Mouse (Mus musculus): Measurements from ENCODE around the gene Cd200r3.

Cd200r3 gene

DNA sequence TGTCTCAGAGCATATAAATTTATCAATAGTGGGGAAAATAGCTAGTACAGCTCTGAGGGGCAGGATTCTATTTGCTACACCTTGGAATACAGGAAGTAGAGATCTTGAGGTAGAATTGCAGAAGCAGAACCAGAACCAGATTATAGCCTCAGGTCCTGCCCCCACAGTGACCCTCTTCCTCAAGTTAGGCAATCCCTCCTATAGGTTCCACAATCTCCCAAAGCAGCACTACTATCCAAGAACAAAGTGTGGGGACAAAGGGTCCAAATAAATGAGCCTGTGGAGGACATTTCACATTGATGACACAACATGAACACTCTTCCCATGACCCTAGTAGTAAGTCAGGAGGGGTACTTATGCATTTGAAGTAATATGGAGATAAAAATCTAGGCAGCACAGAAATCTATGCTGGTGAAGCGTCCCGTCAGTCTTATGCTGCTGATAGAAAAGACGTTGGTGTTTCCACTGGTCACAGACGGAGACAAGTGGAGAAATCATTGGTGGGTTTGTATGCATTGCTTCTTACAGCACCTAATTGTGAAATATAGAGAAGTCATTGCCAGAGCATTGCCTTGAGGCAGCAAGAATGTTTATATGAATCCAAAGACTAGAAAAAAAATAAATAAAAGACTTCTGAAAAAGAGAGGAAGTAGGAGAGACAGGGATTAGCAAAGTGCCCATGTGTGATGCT lies 45.3 kb downstream of the Cd200r3 start:
- no peak for DNase-seq (ENCODE audit: low read depth)

DNA sequence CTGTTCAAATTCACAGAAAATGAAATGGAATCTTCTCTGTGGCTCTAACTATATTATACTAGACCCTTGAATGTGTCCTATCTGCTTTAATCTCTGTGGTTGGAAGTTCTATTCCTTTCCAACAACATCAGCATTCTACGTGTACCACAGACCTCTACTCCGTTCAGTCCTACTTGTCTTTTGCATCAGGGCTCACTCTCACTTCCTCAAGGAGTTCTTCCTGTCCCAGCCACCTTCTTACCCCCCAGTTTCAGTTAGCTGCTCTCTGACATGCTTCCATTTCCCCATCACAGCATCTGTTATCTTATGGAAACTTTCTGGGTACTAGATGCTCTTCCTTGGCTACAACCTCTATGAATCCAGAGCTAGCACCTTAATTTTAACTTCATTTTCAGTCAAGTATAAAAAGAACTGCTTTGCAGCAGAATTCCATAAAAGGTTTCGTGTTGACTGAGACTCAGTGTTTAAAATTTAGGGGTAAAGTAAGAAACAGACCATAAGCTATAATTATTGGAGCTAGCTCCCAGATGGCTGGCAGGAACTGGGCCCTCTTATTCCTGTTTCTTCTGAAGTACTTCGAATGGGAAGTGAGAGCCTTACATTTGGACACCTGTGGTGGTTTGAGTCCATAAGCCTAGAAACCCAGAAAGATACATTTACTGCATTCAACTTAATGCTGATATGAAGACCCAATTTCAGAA lies 50.0 kb downstream of the Cd200r3 start:
- DNase-seq (ENCODE audit: low read depth): no peak

- no peak for DNase-seq (ENCODE audit: low read depth)
Measured at GRCm38 (mm10) chr16:44994206-44994953, 50.9 kb downstream of the Cd200r3 start.

GRCm38 (mm10) chr16:44995111-44995510 lies 51.6 kb downstream of the Cd200r3 start:
- DNase-seq (ENCODE audit: low read depth): no peak

DNA sequence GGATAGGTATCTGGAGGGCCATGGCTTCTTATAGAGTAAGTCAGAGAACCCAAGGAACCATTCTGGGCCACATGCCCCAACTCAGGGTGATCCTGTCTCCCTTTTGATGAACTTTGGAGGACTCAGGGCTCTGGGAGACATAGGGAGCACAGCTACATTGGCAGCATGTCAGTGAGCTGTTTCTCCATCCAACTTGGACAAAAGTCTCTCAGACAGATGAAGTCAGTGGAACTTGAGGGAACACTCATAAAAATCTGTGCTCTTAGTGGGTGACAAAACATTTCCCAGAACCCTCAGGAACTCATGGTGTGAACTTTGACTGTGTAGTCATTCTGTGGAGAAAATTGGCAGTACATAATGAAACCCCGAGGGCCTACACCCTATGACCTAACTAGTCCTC lies 53.2 kb downstream of the Cd200r3 start:
- DNase-seq (ENCODE audit: low read depth): no peak

DNA sequence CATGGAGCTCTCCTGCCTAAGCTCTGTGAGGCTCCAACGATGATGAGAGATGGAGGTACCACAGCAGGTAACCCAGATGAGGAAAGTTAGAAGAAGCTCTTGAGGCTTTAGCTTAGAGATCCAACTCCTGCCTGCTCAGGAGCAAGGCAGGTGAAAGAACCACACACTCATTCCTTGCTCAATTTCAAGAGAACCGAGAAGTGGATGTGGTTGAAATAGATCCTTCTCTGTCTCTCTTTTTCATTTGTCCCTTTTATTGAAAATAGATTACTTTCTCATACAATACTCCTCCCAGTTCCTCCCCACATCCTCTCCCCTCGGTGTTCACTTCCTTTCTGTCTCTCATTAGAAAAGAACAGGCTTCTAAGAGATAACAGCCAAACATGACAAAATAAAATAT lies 56.1 kb downstream of the Cd200r3 start:
- no peak for DNase-seq (ENCODE audit: low read depth)

DNA sequence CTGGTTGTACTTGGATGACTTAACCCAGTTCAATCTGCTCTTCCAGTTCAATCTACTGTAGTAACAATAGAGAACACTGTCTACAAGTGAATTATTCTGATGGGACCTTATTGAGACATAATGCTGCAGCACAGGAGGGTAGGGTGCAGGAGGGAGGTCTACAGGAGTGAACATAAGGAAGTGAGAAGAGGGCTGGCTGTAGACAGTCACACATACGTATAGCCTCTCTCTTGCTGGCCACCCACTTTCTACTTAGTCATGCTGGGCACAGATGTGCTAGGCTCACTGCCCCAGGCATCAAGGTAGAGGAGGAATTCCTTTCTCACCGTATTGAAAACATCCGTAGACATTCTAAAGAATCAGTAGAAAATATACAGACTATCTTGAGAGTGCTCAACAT lies 61.0 kb downstream of the Cd200r3 start:
- no peak for DNase-seq (ENCODE audit: low read depth)

DNA sequence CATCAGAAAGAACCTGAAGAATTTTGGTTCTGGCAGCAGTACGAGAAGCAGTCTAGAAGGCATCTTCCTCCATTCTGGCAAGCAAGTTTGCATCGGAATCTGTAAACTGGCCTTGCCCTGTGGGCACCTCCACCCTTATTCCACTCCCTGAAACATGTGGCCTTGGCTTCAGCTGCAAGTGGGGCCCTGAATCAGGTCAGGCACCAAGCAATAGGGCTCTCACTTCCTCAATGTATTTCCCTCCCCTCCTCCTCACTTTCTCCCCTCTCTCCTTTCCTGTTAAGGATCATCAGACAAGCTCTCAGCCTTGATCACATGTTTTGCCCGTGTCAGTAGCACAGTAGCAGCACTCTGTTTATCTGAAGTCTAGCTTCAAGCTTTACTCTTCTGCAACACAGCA lies 61.8 kb downstream of the Cd200r3 start:
- DNase-seq (ENCODE audit: low read depth): no peak

- peak; percentile 46 for DNase-seq (ENCODE audit: low read depth)
Measured at GRCm38 (mm10) chr16:45006971-45007370, 63.5 kb downstream of the Cd200r3 start.

DNA sequence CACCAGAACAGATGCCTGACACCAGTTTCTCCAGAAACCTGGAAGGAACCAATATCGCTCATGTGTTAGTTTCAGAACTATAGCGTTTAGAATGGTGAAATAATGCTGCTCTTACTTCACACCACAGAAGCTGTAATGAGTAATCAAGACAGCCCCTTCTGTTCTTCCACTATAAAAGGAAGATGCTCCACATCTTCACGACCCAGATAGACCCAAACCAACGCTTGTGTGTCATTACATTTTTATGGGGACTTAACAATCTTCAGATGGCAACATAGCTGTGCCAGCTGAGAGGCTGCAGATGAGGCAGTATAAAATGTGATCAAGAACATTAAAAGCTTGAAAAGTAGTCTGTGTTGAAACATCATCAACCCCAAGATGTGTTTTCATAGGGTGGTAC lies 64.3 kb downstream of the Cd200r3 start:
- no peak for DNase-seq (ENCODE audit: low read depth)

DNA sequence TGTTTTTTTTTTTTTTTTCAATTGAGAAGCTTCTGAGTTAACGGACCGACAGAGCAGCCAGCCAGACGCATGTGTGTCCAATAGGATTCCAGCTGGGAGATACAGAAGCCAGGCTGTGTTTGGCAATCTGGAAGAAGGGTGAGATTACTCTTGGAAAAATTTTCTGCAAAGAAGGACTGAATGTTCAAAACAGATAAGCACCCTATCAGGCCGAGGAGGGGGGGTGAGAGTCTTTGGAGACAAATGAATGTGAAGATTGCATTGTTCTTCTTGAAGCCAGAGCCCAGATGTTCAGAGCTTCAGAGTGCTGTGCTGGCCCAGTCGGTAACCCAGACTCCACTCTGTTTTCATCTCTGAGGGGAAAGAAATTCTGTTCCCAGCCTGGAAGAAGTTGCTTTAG lies 66.2 kb downstream of the Cd200r3 start:
- DNase-seq (ENCODE audit: low read depth): no peak

DNA sequence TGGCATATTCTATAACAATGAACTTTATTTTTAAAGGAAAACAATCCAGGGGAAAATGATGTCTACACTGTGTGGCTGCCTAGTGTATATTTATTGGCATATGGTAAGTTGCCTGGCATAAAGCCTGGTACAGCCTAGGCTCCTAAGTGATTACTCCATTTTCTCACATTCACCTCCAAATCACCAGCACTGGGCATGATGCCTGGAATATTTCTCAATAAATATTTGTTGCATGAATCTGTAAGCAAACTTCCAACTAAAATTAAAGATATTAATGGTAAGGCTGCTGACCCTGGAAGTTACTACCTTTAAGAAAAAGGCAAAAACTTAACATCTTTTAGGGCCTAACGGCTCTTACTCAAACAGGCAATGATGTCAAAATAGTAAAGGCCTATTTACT lies 72.1 kb downstream of the Cd200r3 start:
- DNase-seq (ENCODE audit: low read depth): peak; percentile 90

DNA sequence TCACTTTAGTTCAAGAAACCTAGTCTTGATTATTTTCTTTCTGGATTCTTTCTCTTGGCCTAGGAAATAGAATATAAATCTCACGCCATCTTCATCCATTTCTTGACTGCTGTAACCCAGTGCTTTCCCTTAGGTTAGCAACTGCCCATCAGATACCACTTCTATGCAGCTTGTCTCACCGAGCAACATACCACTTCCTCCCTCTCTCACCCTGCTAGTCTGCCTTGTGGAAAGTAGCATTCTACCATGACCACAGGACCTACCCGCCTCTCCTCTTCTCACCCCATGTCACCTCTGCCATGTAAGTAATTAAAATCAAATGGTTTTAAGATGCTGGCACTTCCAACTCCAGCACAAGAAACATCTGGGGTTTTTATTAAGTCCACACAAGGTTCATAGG lies 73.0 kb downstream of the Cd200r3 start:
- no peak for DNase-seq (ENCODE audit: low read depth)

DNA sequence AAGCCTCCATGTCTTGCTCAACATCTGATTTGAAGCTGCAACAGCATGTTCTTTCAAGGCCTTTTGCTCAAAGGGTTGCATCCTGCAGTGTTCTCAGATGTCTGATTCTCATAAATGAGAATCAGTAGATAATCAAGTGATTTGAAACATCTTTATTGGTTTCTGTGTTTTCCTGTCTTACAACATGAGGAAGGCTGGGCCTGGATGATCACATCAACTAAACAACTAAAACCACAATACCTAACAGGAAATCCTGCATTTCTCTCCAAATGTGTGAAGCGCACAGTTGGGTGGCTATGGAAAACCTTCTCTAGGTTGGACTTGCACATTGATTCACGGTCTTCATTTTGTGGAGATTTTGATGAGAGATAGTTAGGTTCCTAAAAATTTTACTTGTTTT lies 75.4 kb downstream of the Cd200r3 start:
- DNase-seq (ENCODE audit: low read depth): no peak

DNA sequence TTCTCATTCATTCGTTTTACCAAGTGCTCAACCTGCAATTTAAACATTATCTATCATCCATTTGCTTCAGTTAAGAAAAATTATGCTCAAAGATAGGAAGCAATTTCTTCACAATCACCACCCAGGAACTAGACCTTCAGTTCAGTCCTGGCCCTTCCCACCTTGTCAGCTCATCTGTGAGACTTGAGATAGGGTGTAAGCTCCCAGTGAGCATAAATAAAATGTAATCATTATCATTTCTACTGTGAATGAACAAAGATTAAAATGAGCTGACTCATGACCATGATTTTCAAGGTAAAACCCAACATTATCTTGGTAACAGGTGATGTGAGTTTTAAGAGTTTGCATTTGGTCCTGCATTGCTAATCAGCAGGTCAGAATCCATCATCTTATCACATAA lies 76.6 kb downstream of the Cd200r3 start:
- no peak for DNase-seq (ENCODE audit: low read depth)

DNA sequence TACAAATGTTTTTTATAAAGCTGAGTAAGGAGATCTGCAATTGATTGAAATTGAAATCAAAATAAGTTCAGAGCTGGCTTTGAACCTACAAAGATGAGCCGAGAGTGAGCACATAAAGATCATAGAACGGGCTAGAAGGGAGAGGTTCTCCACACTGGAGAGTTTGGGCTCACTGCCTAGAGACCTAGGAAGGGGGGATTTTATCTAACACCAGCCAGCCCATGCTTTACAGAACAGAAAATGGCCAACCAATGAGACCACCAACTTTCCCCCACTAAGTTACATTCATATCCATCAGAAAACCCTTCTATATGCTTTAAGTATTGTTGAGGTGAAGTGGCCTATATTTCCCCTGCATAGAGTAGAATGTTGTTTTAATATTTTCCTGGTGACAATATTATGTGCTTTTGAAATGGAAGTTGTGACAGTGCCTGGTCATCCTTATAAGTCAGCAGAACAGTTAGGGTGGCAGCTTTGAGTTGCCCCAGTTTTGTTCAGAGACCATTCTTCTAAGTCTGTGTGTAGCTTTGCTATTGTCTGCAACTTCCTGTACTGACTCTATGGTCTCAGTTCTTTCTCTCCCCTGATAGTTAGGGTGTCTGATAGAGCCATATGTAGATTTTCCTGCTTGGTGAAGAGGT lies 77.3 kb downstream of the Cd200r3 start:
- DNase-seq (ENCODE audit: low read depth): no peak

- no peak for DNase-seq (ENCODE audit: low read depth)
Measured at GRCm38 (mm10) chr16:45021443-45021842, 78.0 kb downstream of the Cd200r3 start.

- no peak for DNase-seq (ENCODE audit: low read depth)
Measured at GRCm38 (mm10) chr16:45023904-45024303, 80.4 kb downstream of the Cd200r3 start.

DNA sequence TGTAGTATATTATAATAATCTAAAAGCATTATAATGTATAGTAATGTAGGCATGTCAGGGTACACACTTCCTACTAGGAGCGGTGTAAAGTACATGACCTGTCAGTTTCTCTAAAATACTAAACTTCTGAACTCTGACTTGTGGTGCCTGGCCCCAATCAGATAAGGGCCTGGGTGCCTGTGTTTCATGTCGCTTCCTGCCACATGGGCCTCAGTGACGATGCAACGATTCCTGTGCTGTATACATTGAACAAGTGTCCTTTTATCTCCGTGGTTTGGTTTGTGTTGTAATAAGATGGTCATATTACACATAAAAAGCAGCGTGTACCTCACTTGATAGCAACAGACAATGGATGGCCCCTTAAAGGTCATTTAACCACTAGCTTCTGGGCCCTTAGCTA lies 81.8 kb downstream of the Cd200r3 start:
- DNase-seq (ENCODE audit: low read depth): no peak

- no peak for DNase-seq (ENCODE audit: low read depth)
Measured at GRCm38 (mm10) chr16:45029080-45029479, 85.6 kb downstream of the Cd200r3 start.

DNA sequence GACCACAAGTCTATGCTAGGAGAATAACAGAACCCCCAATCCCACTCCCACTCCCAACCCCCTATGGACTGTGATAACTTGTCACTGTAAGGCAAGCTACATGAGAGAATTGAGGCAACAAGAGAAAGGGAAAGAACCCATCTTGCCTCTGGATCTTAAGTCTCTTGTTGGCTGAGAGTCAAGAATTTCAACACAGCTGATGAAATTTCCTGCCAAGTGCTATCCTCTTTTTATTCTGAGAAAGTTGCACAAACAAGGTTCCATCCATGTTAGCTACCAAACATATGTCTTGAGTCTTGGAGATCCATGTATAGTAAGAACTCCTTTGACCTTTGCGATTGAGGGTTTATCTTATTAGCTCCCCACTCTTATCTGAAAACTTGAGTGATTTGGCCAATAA lies 86.0 kb downstream of the Cd200r3 start:
- no peak for DNase-seq (ENCODE audit: low read depth)

DNA sequence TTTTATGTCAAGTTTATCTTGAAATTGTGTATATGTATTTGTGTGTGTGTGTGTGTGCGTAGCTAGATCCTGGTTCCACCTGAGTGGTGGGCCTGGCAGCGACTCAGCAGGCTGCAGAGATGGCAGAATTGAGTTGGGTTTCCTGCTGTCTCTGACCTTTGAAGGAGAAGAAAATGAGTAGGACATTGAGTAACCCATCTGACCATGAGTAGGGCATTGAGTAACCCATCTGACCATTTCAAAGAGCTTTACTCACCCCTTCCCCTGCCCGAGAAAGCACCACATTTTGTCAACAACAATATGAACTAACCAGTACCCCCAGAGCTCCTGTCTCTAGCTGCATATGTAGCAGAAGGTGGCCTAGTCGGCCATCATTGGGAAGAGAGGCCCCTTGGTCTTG lies 86.6 kb downstream of the Cd200r3 start:
- no peak for DNase-seq (ENCODE audit: low read depth)

- peak; percentile 59 for DNase-seq (ENCODE audit: low read depth)
Measured at GRCm38 (mm10) chr16:45030796-45031195, 87.3 kb downstream of the Cd200r3 start.

All from fibroblast of lung, adult 2 months (primary cell).